Mouse (Mus musculus) induced T-regulatory cell, adult 2 months (primary cell): ENCODE measurements at regions not wholly inside any gene's neighbourhood (a gene's known extent, or its start where the extent isn't known, plus 50 kb on each side); places are given as distances from the start of the nearest gene placed in this dataset.

Experiments
- DNase-seq: peaks from one replicate; pipeline ENCODE4 v3.0.0-alpha.2; 2012; ENCODE audit warnings: low read depth

DNA sequence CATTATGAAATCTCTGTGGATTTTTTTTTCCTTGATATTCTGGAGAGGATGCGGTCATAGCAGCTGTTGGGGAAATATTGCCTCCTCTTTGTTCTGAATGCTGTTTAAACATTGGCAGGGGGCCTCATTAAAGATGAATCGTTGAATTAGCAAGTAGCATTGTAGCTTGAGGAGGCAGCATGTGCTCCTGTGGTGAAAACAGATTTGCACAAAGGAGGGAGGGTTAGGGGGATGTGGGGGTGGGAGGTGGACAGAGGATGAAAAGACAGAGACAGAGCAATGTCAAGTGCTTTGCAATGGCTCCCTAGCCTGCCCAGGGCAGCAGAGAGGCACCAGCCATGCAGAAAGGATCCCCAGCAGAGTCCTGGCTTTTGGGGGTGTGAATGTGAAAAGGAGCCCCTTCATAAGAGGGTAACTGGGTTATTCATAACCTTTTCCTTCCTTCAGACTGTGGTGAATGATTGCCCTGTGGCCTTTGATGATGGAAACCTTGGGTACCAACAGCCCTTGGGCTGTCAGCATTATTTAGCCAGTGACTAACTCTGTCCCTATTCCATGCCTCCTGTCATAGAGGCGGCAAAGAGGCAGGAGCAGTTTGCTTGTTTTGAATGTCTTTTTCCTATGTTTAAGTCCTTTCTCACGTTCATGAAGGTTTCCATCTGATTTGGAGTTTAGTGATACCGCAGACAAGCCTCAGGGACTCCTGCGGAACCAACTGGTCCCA, 1541.6 kb upstream of the Gulo start:
- no peak for DNase-seq

DNA sequence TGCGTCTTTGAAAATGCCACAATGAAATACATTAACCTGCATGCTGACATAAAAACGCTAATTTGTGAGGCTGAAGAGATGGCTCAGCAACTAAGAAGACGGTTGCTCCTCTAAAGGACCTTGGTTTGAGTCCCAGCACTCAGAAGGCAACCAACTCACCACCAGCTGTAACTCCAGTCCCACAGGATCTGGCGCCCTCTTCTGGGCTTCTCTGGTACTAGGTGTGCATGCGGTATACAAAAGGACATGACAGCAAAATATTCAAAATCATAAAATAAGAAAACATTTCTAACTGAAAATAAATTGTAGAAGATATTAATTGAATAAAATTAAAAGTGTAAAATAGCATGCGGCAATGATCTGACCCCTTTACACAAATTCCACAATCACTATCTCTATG, 1539.7 kb upstream of the Gulo start:
- peak; percentile 5 for DNase-seq

DNA sequence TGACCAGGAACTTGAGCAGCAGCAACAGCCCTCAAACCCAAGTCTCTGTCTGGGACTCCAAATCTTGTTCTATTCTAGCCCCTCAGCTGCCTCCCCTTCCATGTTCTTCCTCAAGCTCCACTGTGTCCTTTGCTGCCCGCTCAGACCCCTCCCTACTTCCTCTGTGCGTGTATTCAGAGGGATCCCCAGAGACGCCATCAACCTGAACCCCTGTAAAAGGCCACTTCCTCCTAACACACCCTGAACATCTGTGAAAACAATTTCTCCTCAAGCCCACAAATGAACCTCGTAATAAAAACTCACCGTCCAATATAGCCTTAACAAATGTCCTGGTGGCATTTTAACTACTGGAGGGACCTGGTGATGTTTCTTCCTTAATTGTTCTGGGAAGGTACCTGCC, 1536.0 kb upstream of the Gulo start:
- DNase-seq: no peak

DNA sequence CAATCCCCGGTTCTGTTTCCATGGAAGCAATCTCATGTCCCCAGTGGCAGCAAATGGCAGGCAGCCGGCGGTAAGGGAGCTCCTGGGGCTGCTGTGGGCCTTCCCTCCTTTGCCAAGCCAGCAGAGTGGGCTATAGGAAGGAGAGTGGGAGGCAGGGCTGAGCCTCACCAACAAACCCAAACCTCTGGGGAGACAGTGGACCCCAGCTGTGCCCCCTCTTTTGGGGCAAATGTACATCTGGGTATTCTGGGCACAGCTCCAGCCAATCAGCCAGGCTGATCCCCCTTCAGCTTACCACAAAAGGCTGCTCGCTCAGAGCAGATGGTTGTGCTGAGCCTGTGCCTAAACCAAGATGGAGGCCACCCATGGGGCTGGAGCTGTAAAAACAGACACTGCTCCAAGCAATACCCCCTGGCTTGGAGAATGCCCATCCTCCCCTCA, 1532.3 kb upstream of the Gulo start:
- no peak for DNase-seq

DNA sequence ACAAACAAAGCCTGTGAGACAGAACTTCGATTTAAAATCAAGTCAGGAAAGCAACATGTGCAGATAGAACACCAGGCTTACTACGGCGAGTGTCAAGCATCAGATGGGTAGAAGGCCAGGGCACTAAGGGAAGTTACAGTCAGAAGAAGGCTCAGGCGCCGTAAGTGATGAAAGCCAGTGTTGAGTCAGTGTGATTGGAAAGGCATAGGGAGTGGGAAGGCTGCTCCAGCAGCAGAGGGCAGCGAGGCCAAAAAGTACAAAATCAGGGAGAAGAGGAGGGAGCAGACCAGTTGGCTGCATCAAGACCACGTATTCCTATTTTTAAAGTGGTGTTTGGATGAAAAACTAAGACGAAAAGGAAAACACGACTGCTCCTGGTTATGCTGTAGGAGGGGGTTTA, 1529.7 kb upstream of the Gulo start:
- no peak for DNase-seq

DNA sequence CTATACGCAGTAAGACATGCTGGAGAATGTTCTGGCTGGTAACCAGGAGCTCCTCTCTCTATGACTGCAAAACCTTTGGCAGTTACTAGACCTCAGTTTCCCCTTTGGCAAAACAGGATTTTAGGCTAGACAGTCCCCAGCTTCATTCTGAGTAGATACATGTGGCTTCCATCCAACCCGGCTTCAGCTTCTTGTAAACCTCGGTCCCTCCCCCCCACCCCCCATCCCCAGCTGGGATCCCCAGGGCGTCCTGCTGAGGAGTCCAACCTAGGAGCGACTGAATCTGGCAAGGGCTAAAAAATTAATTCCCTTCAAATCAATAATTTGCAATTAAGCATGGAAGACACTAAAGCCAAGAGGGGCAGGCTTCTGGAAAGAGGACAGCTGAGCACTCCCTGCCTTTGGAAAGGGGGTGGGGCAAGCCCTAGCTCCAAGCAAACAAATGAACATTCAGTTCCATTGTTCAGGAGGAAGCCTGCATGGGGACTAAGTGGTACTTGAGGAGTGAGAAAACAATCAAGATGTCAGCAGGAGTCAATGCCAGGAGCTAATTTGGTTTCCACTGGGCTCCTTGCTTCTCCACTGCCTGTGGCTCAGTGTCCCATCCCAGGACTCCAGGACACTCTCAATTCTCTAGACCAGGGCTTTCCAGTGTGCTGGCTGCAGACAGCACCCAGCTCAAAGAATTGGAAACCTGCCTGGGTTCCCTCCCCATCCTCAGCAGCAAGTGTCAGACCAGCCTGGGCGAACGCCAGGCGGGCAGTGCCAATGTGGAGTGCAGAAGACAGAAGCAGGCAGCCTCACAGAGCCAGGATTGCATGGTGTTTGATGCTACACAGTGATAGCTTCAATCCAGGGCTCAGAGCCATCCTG, 1528.0 kb upstream of the Gulo start:
- no peak for DNase-seq

DNA sequence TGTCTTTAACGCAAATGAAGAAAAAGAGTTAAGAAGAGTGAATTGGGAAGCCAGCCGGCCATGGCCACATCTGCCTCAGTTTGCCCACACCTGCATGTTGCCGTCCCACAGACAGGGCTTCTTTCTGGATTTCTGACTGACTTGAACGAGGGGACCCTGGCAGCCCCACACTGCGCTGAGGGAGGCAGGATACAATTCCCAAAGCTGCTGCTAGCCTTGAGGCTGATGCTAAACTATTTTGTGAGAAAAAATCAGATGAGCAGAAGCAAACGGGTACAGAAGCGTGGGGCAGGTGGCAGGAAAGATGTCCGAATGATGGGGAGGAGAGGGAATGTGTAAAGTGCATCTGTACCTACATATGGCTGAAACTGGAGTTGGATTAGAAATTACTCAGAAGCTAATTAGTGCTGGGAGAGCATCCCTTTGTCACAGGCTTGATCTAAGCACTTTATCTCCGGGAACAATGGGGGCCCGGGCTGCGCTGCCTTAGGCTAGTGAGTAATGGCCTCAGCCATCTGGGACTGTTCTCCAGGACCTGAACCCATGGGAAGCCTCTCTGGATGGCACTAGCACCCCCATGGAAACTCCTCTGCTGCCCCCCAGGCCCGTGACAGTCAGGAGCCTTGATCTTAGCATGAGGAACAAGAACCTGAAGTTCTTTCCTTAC, 1497.9 kb upstream of the Gulo start:
- no peak for DNase-seq

DNA sequence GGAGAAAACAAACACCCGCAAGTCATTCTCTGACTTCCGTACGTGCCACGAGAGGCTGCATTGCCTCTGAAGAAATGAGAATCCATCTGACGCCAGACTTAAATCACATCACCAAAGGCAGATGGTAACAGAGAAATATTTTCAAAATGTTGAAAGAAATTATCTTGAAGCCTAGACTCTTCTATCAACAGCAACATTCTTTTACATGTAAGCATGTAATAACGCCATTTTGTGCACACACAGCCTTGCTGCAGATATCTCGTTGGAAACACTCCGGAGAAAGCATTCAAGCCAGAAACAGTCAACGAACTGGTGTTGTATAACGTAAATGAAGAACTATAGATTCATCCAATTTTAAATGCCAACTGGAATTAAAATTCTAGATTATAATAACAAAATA, 1483.1 kb upstream of the Gulo start:
- DNase-seq: no peak

DNA sequence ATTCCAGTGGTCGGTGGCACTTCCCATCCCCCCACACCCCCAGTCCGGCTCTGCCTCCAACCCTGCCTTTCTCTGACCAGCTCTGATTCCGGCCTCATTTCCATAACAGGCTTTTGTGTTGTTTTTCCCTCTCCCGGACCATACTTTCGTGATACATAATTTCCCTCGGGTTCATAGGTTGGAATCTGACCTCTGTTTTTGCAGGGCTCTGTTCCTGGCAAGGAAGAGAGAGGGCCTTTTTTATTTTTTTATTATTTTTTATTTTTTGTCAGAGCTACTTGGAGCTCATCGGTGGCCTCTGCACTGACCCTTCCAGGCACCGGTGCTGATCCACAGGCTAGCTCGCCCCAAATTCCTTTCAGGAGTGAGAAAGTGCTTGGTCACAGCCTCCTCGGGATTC, 1477.7 kb upstream of the Gulo start:
- no peak for DNase-seq

DNA sequence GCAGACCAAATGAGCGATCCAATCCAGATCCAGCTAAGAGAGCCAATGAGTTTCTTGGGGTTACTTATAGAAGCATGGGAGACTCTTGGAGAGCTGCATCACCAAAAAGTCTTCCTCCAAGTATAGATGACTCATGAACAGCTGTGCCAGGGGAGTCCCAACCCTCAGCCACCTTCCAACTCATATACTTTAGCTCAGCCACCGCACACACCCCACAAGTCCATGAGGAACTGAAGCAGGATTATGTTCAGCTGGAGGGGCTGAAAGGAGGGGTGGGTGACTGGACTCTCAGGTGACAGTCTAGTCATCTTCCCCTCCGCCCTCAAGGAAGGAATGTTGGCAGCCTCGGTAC, 1476.4 kb upstream of the Gulo start:
- no peak for DNase-seq

DNA sequence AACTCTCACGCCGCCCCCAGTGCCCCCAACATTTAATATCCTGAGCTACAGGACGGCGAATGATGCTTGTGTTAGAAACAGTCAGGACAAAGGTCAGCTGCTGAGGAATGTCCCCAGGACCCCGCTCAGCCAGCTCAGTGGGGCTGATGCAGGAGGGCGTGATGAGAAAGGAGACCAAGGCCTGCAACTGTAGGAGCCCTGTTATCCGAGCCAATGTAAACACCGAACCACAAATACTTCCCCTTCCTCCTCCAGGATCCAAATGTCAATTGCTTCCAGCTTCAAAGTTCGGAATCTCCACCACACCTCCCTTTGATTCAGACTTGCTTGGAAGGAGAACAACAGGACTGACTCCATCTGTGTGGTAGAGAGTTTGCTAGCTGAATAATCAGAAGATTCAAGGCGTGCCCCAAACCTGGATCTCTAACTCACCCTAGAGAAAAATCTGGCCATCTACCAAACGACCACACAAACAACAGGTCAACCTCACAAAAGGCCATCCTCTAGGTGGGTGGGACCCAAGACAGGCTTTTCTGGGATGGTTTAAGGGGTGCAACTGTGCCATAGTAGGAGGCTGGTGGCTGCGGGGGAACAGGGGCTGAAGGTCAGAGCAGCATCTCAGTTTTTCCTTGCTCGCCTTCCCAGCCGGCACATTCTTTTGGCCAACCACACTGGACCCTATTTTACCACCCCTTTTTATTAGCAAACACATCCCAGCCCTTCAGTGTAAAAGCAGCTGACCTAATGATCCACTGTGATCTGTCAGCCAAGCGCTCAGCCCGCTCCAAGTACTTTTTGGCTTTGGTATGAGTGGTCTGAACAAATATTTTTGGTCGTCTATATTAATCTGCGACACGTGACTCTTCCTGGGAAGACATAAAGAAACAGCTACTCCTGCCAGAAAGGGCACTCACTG, 1475.8 kb upstream of the Gulo start:
- DNase-seq: no peak
